In genomic region chr3:37952251-37952650, GRCm38 (mm10) we compare ENCODE assay signal across 13 mouse cellular contexts.
"Had no signal": no experiment of that assay in that cellular context is flagged by ENCODE, and none has a peak within 500 bp of the region (broad histone marks: within the 10 kb centered on the region; RNA-seq: fewer than 3 reads in every experiment).

No protein-coding gene starts in this region.

- H3K36me3 ChIP-seq: midbrain, embryonic 10.5 days; midbrain, embryonic 13.5 days; midbrain, embryonic 15.5 days; neural tube, embryonic 13.5 days; neural tube, embryonic 15.5 days had no signal

- DNase-seq: retina, postnatal 1 day; right cerebral cortex, postnatal 25 days; right cerebral cortex, postnatal 4 days; spleen, adult 18-20 months; thymus, adult 18-20 months; thymus, postnatal 36 days had no signal

- H3K9ac ChIP-seq: lung, embryonic 14.5 days; midbrain, embryonic 13.5 days; midbrain, embryonic 15.5 days; neural tube, embryonic 13.5 days; neural tube, embryonic 15.5 days had no signal

- H3K4me2 ChIP-seq: lung, embryonic 14.5 days; midbrain, embryonic 13.5 days; midbrain, embryonic 15.5 days; neural tube, embryonic 13.5 days; neural tube, embryonic 15.5 days had no signal

- ATAC-seq: midbrain, embryonic 13.5 days; midbrain, embryonic 15.5 days had no signal

- H3K27me3 ChIP-seq: midbrain, embryonic 13.5 days; midbrain, embryonic 15.5 days; neural tube, embryonic 13.5 days; neural tube, embryonic 15.5 days had no signal

- H3K27ac ChIP-seq: midbrain, embryonic 10.5 days; midbrain, embryonic 13.5 days; midbrain, embryonic 15.5 days; neural tube, embryonic 13.5 days; neural tube, embryonic 15.5 days had no signal

- H3K4me1 ChIP-seq: midbrain, embryonic 10.5 days; midbrain, embryonic 13.5 days; midbrain, embryonic 15.5 days; neural tube, embryonic 13.5 days; neural tube, embryonic 15.5 days had no signal

- H3K4me3 ChIP-seq: midbrain, embryonic 10.5 days; midbrain, embryonic 13.5 days; midbrain, embryonic 15.5 days; myocyte; neural tube, embryonic 13.5 days; neural tube, embryonic 15.5 days had no signal

- H3K9me3 ChIP-seq: midbrain, embryonic 13.5 days; midbrain, embryonic 15.5 days; neural tube, embryonic 15.5 days had no signal
